Mouse (Mus musculus) E14TG2a.4 (cell line): ENCODE results near the gene Ppp2r3d.

Source experiments
- CTCF ChIP-seq: conservative IDR thresholded peaks from 2 replicates; pipeline ENCODE4 v1.5.1; 2014; ENCODE audit warnings: low read length
- NANOG ChIP-seq: IDR thresholded peaks from 2 replicates; pipeline ENCODE4 v1.6.1; 2014; ENCODE audit warnings: borderline replicate concordance, low read length, mixed read lengths

DNA sequence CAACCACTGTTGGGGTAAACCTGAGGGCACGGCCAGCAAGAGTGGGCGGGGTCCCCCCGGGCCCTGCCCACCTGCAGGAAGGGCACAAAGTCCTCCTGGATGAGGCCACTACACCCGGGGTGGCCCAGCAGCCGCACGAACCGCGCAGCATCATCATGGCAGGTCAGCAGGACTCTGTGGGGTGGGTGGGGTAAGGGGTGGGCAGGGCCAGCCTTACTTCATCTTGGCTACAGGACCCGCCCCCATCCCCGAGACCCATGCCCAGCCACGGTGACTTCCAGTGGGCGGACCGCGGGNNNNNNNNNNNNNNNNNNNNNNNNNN, 36.0 kb downstream of the Ppp2r3d start:
- TF ChIP-seq CTCF (no peak), NANOG (no peak)
